Mouse (Mus musculus): ENCODE measurements around the gene Tbc1d1.

- TF ChIP-seq HCFC1 (IDR thresholded peaks at IDR 0.05; ENCODE audit: borderline replicate concordance, insufficient read depth, low read length), result no peak
- no peak for TF ChIP-seq CHD2 (IDR thresholded peaks at IDR 0.05; ENCODE audit: low read depth, low read length)
- TF ChIP-seq ZNF384 (IDR thresholded peaks at IDR 0.05; ENCODE audit: low read depth, low read length), result no peak
Observed at GRCm38 (mm10) chr5:64155861-64156550, at the start of gene Tbc1d1.

Data from ES-E14 (cell line).